Mouse (Mus musculus) right cerebral cortex, postnatal 25 days (tissue): ENCODE measurements around the gene Cdk5.
A peak's percentile ranks its signal among the peaks of the same experiment; 100 is the strongest.
"Not testable (repeated sequence)": the region's sequence is repeated elsewhere in the genome, so short reads cannot be mapped to it uniquely, and the experiment has no call there.

Experiments used
- DNase-seq: peaks from one replicate; pipeline ENCODE4 v3.0.0; 2022

Cdk5 gene

GRCm38 (mm10) chr5:24427285-24427633 is 3.9 kb upstream of the Cdk5 start:
- no peak for DNase-seq

GRCm38 (mm10) chr5:24426556-24427284 is 3.4 kb upstream of the Cdk5 start:
- DNase-seq: no peak

GRCm38 (mm10) chr5:24426037-24426432 is 2.7 kb upstream of the Cdk5 start:
- DNase-seq: no peak

GRCm38 (mm10) chr5:24425421-24426036 is 2.2 kb upstream of the Cdk5 start:
- DNase-seq: no peak

GRCm38 (mm10) chr5:24424861-24425411 is 1.6 kb upstream of the Cdk5 start:
- peak; percentile 79 for DNase-seq

- DNase-seq: peak; percentile 49
Observed at GRCm38 (mm10) chr5:24424004-24424781, 863 bp upstream of the Cdk5 start.

GRCm38 (mm10) chr5:24420381-24420780 is 2.9 kb downstream of the Cdk5 start:
- DNase-seq: no peak

- no peak for DNase-seq
Observed at GRCm38 (mm10) chr5:24417587-24417986, 5.7 kb downstream of the Cdk5 start.

GRCm38 (mm10) chr5:24416222-24416736 is 7.1 kb downstream of the Cdk5 start:
- DNase-seq: peak; percentile 60

- DNase-seq: no peak
Observed at GRCm38 (mm10) chr5:24413938-24414337, 9.4 kb downstream of the Cdk5 start.

GRCm38 (mm10) chr5:24413042-24413693 is 10.2 kb downstream of the Cdk5 start, which contains the start of gene Asic3:
Gene Asic3, plus strand, starts transcription at chr5:24413392.
- no peak for DNase-seq

- no peak for DNase-seq
Observed at GRCm38 (mm10) chr5:24412063-24412462, 11.3 kb downstream of the Cdk5 start.

GRCm38 (mm10) chr5:24409466-24409865 is 13.9 kb downstream of the Cdk5 start:
- DNase-seq: no peak

GRCm38 (mm10) chr5:24408651-24409050 is 14.7 kb downstream of the Cdk5 start:
- no peak for DNase-seq

GRCm38 (mm10) chr5:24405389-24405876 is 17.9 kb downstream of the Cdk5 start:
- no peak for DNase-seq

GRCm38 (mm10) chr5:24404594-24405360 is 18.6 kb downstream of the Cdk5 start:
- no peak for DNase-seq

GRCm38 (mm10) chr5:24401969-24402368 is 21.4 kb downstream of the Cdk5 start:
- no peak for DNase-seq

- DNase-seq: no peak
Observed at GRCm38 (mm10) chr5:24400911-24401605, 22.3 kb downstream of the Cdk5 start.

GRCm38 (mm10) chr5:24400362-24400761 is 23.0 kb downstream of the Cdk5 start:
- no peak for DNase-seq

- no peak for DNase-seq
Observed at GRCm38 (mm10) chr5:24399686-24400085, 23.6 kb downstream of the Cdk5 start.

GRCm38 (mm10) chr5:24396254-24396653 is 27.1 kb downstream of the Cdk5 start:
- DNase-seq: not testable (repeated sequence)
